Mouse (Mus musculus) E14TG2a.4 (cell line): Measurements from ENCODE around the gene Ttc25.
A peak's percentile ranks its signal among the peaks of the same experiment; 100 is the strongest.

Experiments
- H3K27me3 ChIP-seq: 2 replicates; pipeline ENCODE4 v1.6.1; 2014; ENCODE audit warnings: low read length, control low read depth; ENCODE audit not compliant: insufficient read depth
- H3K36me3 ChIP-seq: 2 replicates; pipeline ENCODE4 v1.6.1; 2014; ENCODE audit warnings: low read length, control low read depth; ENCODE audit not compliant: insufficient read depth
- H3K4me1 ChIP-seq: replicated peaks from 2 replicates; pipeline ENCODE4 v1.6.1; 2014; ENCODE audit warnings: low read depth, low read length, control low read depth
- H3K4me3 ChIP-seq: replicated peaks from 2 replicates; pipeline ENCODE4 v1.5.1; 2014; ENCODE audit warnings: mild to moderate bottlenecking, low read length
- H3K9me3 ChIP-seq: 2 replicates; pipeline ENCODE4 v1.6.1; 2014; ENCODE audit warnings: low read length, control low read depth
- CTCF ChIP-seq: conservative IDR thresholded peaks from 2 replicates; pipeline ENCODE4 v1.5.1; 2014; ENCODE audit warnings: low read length
- NANOG ChIP-seq: IDR thresholded peaks from 2 replicates; pipeline ENCODE4 v1.6.1; 2014; ENCODE audit warnings: borderline replicate concordance, low read length, mixed read lengths
- POU5F1 ChIP-seq: IDR thresholded peaks from 2 replicates; pipeline ENCODE4 v1.6.1; 2014; ENCODE audit warnings: low read length, borderline replicate concordance

Ttc25 gene

DNA sequence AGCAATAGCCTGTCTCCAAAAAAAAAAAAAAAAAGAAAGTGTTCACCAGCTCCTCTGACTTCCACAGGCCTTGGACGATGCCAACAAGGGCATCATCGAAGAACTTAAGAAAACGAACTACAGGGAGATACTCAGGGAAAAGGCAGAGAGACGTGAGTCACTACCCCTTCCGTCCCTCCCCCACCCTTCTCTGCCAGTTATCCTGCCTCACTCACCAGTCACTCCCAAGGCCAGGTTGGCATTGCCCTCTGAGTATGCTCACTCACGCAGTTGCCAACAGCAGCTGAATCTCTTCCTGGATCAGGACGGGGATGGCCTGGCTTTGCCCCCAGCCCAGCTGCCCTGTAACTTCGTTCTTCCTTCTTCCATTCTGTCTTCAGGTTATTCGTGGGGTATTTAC is 24.4 kb downstream of the Ttc25 start:
- Histone ChIP-seq H3K9me3 (peaks cover 22% of the 10 kb centered on the region), H3K36me3 (peaks cover 6% of the 10 kb centered on the region; the same call in 1 of the 2 replicates), H3K4me3 (no peak overlapping the region), H3K4me1 (peaks cover 33% of the 10 kb centered on the region), H3K27me3 (no peaks in the 10 kb centered on the region)
- no peak for TF ChIP-seq CTCF
- TF ChIP-seq POU5F1: no peak
- no peak for TF ChIP-seq NANOG

DNA sequence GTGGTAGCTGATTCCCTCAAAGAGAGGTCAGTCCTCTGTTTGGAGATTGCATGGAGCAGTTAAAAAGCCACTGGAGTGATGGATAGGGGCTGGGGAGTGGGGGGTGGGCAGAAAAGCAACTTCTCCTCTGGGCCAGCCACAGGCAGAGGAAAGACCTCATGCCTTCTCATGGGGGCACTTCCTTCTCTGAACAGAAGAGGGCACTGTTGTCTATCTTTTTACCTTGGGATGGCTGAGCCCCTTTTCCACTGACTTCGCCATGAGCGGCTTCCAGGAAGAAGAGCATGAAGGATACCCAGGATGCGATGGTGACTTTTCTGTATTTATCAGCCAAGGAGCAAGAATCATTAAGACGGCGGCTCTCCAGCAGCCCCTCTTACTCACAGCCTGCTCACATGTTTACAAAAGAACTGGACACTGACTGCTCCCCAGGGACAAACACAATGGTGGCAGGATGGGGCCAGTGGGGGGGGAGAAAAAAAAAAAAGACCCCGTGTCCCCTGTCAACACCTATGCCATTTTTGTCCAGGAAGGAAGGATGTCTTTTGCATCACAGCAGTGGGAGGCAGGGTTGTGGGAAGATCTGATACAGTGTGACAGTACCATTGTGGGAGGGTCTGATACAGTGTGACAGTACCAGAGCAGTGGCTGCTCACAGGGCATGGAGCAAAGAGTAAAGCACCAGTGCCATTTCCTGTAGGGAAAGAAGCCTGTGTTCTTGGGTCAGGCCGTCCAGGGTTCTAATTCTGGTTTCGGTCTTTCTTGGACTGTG is 25.2 kb downstream of the Ttc25 start:
- peak; percentile 66 for TF ChIP-seq CTCF
- TF ChIP-seq NANOG: no peak
- Histone ChIP-seq H3K9me3 (peaks cover 22% of the 10 kb centered on the region), H3K4me1 (peaks cover 36% of the 10 kb centered on the region), H3K4me3 (no peak overlapping the region), H3K27me3 (0 out of 2 replicates have a peak, but pooled peaks cover under 1% of the 10 kb centered on the region), H3K36me3 (peaks cover 6% of the 10 kb centered on the region; the same call in 1 of the 2 replicates)

DNA sequence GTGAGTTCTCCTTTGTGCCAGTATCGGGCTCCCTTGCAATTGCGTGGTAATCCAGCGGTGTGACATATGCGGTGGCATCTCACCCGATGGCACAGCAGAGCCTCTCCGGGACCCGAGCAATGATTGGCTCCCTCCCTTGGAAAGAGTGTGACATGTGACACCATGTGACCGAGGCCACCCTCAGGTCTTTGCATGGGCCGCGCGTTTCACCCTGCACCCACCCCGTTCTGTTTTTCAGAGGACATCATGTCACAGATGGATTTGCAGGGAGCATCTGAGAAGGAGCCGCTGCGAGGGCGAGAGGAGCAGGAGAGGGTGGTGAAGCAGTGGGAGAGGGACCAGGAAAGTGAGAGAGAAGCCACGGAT is 25.8 kb downstream of the Ttc25 start:
- H3K4me3 ChIP-seq: no peak overlapping the region
- H3K4me1 ChIP-seq: peaks cover 41% of the 10 kb centered on the region
- peaks cover 6% of the 10 kb centered on the region; the same call in 1 of the 2 replicates for H3K36me3 ChIP-seq
- peaks cover 22% of the 10 kb centered on the region for H3K9me3 ChIP-seq
- 0 out of 2 replicates have a peak, but pooled peaks cover 7% of the 10 kb centered on the region for H3K27me3 ChIP-seq
- TF ChIP-seq POU5F1 (no peak), NANOG (no peak), CTCF (no peak)

DNA sequence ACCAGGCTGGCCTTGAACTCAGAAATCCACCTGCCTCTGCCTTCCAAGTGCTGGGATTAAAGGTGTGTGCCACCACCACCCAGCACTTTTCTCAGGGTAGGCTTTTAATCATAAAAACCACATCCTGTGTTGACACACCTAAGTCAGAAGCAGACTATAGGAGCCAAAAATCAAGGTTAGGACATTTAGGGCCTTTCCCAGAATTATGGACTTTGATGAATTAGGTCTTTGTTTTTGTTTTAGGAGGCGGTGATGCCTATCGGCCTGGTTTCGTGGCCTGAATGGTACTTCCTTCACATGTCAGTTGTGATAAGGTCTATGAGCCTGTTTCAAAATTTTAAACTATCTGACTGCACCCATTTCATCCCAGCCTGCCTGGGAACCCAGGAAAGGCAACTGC is 28.8 kb downstream of the Ttc25 start:
- H3K9me3 ChIP-seq: peaks cover 22% of the 10 kb centered on the region
- TF ChIP-seq CTCF (no peak), NANOG (no peak)
- H3K4me1 ChIP-seq: peaks cover 46% of the 10 kb centered on the region
- H3K27me3 ChIP-seq: 0 out of 2 replicates have a peak, but pooled peaks cover 9% of the 10 kb centered on the region
- peaks cover 36% of the 10 kb centered on the region for H3K36me3 ChIP-seq
- peak overlapping the region; percentile 87 for H3K4me3 ChIP-seq

DNA sequence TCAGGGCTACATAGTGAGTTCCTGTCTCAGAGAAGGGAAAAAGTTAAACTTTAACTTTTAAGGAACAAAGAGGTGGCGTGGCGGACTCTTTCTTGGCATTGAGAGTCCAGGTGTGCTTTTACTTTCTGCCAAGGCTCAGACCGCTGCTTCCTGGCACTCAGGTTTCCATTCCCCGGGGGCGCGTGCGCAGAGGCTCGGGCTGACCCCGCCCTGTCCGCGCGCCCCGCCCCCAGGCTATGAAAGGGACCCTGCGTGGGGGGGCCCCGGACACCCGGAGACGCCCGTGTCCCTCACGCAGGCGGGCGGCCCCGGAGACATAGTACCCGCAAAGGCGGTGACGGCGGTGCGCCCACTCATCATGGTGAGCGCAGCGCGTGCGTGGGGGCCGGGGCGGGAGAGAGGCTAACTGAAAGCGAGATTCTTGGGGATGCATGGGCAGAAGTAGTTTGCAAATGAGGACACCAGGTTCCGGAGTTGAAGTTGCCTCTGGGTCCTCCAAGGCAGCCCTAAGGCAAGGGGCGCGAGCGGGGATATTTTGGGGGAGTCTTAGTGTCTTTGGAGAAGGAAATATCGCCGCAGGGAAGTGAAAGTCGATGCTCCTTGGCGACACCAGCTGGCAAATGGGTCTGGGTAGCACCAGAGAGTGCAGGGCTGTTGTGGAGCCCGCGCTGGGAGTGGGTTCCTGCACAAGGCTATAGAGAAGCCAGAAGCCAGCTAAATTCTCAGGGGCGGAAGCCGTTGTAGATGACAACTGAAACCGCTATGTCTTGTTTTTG is 29.5 kb downstream of the Ttc25 start, which contains the start of gene Cnp:
Gene Cnp (plus strand): TSS at position 197 of the 776 bp plus-strand sequence.
- TF ChIP-seq CTCF: no peak
- no peak for TF ChIP-seq NANOG
- TF ChIP-seq POU5F1: no peak
- Histone ChIP-seq H3K27me3 (0 out of 2 replicates have a peak, but pooled peaks cover 9% of the 10 kb centered on the region), H3K36me3 (peaks cover 43% of the 10 kb centered on the region), H3K9me3 (peaks cover 22% of the 10 kb centered on the region), H3K4me3 (peak within 1 kb of the TSS; percentile 87), H3K4me1 (peaks cover 49% of the 10 kb centered on the region)

DNA sequence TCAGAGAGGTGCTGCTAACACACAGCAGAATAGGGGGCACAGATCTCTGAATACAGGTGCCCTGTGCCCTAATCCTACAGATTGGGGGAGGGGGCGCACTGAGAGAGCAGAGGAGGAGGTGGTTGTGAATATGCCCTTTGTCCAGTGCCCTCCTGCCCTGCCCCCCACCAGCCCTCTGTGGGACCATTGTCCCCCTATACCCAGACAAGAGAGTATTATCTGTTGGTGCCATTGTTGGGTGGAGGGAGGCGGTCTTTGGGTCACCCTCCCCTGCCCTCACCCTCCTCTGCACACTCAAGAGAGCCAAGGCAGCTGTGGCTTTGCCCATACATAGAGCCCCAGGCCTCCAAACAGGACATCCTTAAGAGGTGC is 30.1 kb downstream of the Ttc25 start:
- Histone ChIP-seq H3K4me1 (peaks cover 51% of the 10 kb centered on the region), H3K9me3 (peaks cover 18% of the 10 kb centered on the region)

DNA sequence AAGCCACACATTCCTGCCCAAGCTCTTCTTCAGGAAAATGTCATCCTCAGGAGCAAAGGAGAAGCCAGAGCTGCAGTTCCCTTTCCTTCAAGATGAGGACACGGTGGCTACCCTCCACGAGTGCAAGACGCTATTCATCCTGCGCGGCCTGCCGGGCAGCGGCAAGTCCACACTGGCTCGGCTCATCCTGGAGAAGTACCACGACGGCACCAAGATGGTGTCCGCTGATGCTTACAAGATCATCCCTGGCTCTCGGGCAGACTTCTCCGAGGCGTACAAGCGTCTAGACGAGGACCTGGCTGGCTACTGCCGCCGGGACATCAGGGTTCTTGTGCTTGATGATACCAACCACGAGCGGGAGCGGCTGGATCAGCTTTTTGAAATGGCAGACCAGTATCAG is 30.8 kb downstream of the Ttc25 start:
- Histone ChIP-seq H3K27me3 (0 out of 2 replicates have a peak, but pooled peaks cover 9% of the 10 kb centered on the region), H3K36me3 (peaks cover 52% of the 10 kb centered on the region), H3K4me1 (peaks cover 58% of the 10 kb centered on the region), H3K9me3 (peaks cover 10% of the 10 kb centered on the region), H3K4me3 (peak overlapping the region; percentile 87)
- no peak for TF ChIP-seq CTCF
- TF ChIP-seq POU5F1: no peak
- TF ChIP-seq NANOG: no peak

More for the DNA sequence above, 30.1 kb downstream of the Ttc25 start:
- Histone ChIP-seq H3K27me3 (0 out of 2 replicates have a peak, but pooled peaks cover 9% of the 10 kb centered on the region), H3K4me3 (peak overlapping the region; percentile 87), H3K36me3 (peaks cover 49% of the 10 kb centered on the region)
- no peak for TF ChIP-seq POU5F1
- TF ChIP-seq CTCF: no peak
- TF ChIP-seq NANOG: no peak

DNA sequence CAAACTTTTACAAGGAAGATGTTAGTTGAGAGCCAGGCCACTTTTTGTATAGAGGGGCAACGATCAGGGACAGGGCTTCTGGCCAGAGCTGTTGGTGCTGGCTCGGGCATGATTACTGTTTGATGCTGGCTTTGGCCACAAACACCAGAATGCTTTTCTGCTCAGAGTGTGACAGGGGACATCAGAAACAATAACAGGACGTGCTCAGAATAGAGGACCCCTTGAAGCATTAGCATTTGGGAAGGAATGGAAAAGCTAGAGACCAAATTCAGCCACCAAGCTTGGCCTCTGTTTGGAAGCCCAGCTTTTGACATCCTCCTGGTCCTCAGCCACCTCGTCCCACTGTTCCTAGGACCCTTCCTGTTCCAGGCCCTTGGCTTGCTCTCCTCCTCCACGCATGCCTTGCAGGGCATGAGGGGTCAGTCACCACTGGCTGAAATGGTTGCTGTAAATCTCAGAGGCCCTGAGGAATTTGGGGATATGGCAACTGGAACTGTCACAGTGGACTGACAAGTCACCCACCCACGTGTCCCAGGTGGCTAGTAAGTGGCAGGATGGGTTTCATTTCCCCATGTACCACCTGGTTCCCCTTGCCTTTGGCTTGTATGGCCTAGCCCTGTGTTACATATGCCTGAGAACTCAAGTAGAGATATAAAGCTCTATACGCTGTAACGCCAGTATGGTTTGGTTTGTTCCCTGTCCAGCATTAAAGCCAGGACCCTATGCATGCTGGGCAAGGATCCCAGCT is 32.6 kb downstream of the Ttc25 start:
- Histone ChIP-seq H3K36me3 (peaks cover 69% of the 10 kb centered on the region), H3K9me3 (no peaks in the 10 kb centered on the region)
- no peak for TF ChIP-seq POU5F1
- no peak for TF ChIP-seq NANOG
- no peak for TF ChIP-seq CTCF

More for the DNA sequence above, 32.6 kb downstream of the Ttc25 start:
- Histone ChIP-seq H3K4me3 (no peak overlapping the region), H3K4me1 (peaks cover 67% of the 10 kb centered on the region), H3K27me3 (0 out of 2 replicates have a peak, but pooled peaks cover 9% of the 10 kb centered on the region)
